Mouse (Mus musculus): Measurements from ENCODE around the gene Hagh.

The Hagh gene

GRCm38 (mm10) chr17:24887291-24888080 is 47.5 kb downstream of the Hagh start:
- DNase-seq: no peak

GRCm38 (mm10) chr17:24888862-24889261 is 48.9 kb downstream of the Hagh start:
- no peak for DNase-seq

- no peak for DNase-seq
Observed at GRCm38 (mm10) chr17:24890151-24891092, 50.5 kb downstream of the Hagh start.

- DNase-seq: no peak
Observed at GRCm38 (mm10) chr17:24891321-24891720, 51.4 kb downstream of the Hagh start.

GRCm38 (mm10) chr17:24892785-24893184 is 52.8 kb downstream of the Hagh start:
- no peak for DNase-seq

- no peak for DNase-seq
Observed at GRCm38 (mm10) chr17:24893276-24893675, 53.3 kb downstream of the Hagh start.

- no peak for DNase-seq
Observed at GRCm38 (mm10) chr17:24894061-24894994, 54.4 kb downstream of the Hagh start.

- peak; percentile 80 for DNase-seq
Observed at GRCm38 (mm10) chr17:24894995-24895547, 55.1 kb downstream of the Hagh start, which contains the start of the genes Eme2 and Mrps34. Eme2 (minus strand) TSS chr17:24895087. Mrps34 (plus strand) TSS chr17:24895116.

- DNase-seq: no peak
Observed at GRCm38 (mm10) chr17:24895571-24896240, 55.8 kb downstream of the Hagh start.

- peak; percentile 79 for DNase-seq
Observed at GRCm38 (mm10) chr17:24896241-24896992, 56.5 kb downstream of the Hagh start, which contains the start of gene Nme3. Nme3 (plus strand) TSS chr17:24896500.

GRCm38 (mm10) chr17:24896993-24897269 is 57.0 kb downstream of the Hagh start:
- no peak for DNase-seq

- DNase-seq: no peak
Observed at GRCm38 (mm10) chr17:24897600-24897999, 57.7 kb downstream of the Hagh start.

- no peak for DNase-seq
Observed at GRCm38 (mm10) chr17:24898041-24898854, 58.3 kb downstream of the Hagh start.

- peak; percentile 3 for DNase-seq
Observed at GRCm38 (mm10) chr17:24899153-24899552, 59.2 kb downstream of the Hagh start.

GRCm38 (mm10) chr17:24900014-24900413 is 60.1 kb downstream of the Hagh start:
- peak; percentile 5 for DNase-seq

- no peak for DNase-seq
Observed at GRCm38 (mm10) chr17:24902124-24902523, 62.2 kb downstream of the Hagh start.

GRCm38 (mm10) chr17:24902671-24903474 is 62.9 kb downstream of the Hagh start:
- DNase-seq: peak; percentile 17

GRCm38 (mm10) chr17:24903767-24904166 is 63.8 kb downstream of the Hagh start:
- no peak for DNase-seq

GRCm38 (mm10) chr17:24907591-24907990 is 67.6 kb downstream of the Hagh start:
- no peak for DNase-seq

All from kidney, adult 11 months (tissue).